Mouse (Mus musculus) CD4-positive helper T cell, adult 2 months (primary cell): ENCODE measurements around the gene Pigt.

Experiments
- DNase-seq: peaks from one replicate; pipeline ENCODE4 v3.0.0-alpha.2; 2012; ENCODE audit warnings: low read depth, missing footprints, low spot score

Gene Pigt

DNA sequence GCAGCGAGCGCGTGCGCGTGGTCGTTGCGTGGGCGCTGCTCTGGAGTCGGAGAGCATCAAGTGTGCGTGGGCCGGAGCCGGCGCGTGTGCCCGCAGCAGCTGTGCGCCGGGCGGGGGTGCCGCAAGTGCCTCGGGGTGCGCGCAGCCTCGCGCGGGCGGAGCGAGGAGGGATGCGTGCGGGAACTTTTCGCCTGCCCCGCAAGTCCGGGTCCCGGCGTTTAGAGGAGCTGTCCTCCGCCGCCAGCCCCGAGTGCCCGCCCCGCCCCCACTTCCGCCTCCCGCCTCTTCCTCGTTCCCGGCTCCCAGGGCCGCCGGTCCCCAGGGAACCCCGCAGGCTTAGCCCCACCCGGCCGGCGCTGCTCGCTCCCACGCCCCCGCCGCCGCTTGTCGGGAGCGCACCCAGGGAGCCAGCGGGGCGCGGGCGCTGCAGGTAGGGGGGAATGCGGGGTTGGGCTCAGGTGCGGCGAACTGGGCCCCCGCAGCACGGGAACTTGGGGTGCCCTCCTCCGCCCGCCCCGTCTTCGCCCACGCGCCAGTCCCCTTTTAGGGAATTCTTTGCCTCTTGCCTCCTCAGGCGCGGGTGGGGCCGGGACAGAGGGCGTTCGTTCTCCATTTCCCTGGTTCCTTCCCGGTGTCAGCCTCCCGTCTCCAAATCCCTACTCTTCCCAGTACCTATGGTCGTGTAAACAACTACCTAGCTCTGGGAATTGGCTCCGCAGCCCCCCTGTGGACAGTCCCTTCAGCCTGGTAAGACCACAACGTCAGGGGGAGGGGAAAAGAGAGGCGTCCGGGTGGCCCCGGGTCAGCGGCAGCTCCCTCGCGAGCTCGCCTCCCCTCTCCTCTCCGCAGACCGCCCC lies 10.8 kb upstream of the Pigt start:
- DNase-seq = peak; percentile 59

- DNase-seq = no peak
These were observed 10.2 kb upstream of the Pigt start for GRCm38 (mm10) chr2:164487115-164487527.

GRCm38 (mm10) chr2:164487812-164488211 lies 9.5 kb upstream of the Pigt start:
- DNase-seq = no peak

DNA sequence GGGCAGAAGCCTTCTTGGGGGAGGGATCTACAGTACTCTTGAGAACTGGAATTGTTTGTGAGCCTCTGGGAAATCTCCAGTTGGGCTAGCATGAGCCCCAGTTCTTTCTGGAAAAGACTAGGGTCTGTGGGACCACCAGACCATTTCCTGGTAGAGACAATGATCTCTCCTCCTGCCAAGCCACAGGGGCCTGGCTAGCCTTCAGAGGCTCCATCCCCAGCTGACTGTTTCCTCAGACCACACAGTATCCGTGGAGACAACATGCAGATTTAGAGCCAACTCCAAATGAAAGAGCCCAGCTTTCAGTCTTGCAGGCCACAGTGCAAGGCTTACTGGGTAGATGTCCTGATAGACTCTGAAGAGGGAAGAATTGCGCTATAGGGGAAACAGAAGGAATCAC lies 3.2 kb upstream of the Pigt start:
- DNase-seq = no peak

GRCm38 (mm10) chr2:164496331-164496730 lies 989 bp upstream of the Pigt start:
- no peak for DNase-seq

- DNase-seq = no peak
These were observed 460 bp downstream of the Pigt start for GRCm38 (mm10) chr2:164497691-164498268.

DNA sequence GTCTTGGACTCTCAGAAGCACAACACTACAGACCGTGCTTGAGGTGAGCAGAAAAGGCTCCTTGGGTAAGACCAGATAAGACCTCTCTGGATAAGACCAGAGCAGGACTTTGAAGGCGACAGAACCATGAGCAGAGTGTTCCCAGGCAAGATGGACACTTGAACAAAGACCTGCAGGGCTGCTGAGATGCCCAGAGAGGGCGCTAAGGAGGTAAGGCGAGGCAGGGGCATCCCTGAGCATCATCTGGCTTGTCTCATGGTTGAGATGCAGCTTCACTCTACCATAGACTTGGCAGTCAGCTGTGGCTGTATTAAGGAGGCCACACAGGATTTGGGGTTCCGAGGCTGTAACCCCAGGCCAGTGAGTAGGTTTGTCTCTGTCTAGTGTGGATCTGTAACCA lies 2.0 kb downstream of the Pigt start:
- no peak for DNase-seq

DNA sequence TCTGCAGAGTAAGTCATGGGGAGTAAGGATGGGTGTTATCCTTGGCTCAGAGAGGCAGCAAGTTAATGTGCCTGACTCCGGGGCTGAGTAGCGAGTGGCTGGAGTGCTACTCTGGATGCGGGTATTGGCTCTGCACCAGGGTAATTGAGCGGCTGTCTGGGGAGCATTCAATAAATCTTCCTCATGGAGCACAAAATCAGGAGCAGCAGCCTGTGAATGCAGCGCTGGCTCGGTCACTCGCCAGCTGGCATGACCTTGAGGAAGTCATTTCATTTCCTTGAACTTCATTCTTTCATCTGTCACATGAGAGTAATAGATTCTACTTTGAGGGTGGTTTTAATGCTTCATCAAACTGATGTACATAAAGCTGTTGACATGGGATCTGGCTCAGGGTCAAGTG lies 3.2 kb downstream of the Pigt start:
- no peak for DNase-seq

DNA sequence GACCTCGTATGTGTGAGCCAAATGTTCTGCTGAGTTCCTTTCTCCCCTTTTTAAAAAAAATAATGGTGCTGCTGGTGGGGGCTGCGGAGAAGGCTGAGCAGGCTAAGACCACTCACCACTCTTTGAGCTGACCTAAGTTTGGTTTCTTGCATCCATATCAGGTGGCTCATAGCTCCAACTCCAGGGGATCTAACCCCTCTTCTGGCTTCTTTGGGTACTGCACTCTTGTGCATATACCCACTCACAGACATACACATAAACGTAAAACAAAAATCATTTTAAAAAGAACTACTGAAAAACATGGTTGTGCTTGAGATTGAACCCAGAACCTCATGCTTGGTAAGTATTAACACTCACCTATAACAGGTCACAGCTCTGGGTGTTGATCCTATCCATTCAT lies 7.6 kb downstream of the Pigt start:
- no peak for DNase-seq

- DNase-seq = no peak
These were observed 8.5 kb downstream of the Pigt start for GRCm38 (mm10) chr2:164505619-164506347.

GRCm38 (mm10) chr2:164507811-164508210 lies 10.5 kb downstream of the Pigt start:
- no peak for DNase-seq

DNA sequence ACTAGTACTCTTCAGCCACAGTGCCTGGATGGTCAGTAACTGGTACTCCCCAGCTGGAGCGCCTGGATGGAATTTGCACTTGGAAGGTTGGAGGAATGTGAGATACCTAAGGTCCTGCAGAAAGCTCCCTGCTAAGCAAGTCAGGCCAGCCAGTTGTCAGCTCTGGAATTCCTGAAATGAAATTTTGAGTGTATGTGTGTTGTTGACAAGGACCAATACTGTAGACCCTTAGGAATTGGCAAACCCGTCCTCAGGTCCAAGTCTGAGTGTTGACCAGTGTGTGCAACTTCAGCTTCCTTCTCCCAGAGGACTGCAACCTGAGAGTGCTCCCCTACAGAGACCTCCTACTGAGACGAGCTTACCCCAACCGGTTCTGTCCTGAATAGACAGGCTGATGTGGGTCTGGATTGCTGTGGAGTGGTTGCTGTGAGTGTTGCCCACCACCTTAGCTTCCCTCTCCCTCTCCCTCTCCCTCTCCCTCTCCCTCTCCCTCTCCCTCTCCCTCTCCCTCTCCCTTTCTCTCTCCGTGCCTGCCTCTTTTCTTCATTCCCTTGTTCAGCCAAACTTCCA lies 13.4 kb downstream of the Pigt start:
- DNase-seq = no peak

DNA sequence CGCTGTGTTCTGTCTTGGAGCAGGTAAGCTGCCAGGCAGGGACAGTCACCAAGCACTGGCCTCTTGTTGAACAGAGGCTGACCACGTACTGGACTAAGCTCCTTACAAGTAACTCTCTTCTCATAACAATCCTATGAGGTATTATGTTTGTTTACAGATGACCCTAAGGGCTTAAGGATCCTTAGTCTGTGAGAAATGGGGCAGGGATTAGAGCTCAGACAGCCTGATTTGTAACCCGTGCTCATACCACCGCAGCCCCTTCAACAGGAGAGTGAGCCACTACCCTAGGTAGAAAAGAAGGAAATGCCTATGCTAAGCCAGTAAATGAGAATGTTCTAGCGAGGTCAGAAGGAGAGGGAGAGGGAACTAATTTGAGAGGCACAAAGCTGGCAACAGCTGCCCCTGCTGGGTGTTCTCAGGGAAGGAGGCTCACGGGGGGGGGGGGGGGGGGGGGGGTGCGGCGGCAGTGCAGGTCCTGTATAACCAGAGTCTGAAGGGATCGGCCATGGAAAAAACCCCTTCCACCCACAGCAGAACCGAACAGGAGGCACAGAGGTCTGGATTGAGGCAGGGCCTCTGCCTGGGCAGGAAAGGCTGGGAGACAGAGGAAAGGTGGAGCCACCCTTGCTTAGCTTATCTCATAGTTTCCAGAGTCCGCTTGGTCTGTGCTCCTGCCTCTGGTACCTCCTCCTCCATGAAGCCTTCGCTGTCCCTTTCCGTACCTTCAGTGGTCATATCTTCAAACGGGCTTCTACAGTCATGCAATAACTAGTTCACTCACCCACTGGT lies 15.0 kb downstream of the Pigt start:
- DNase-seq = no peak

GRCm38 (mm10) chr2:164513389-164513788 lies 16.1 kb downstream of the Pigt start:
- DNase-seq = no peak

DNA sequence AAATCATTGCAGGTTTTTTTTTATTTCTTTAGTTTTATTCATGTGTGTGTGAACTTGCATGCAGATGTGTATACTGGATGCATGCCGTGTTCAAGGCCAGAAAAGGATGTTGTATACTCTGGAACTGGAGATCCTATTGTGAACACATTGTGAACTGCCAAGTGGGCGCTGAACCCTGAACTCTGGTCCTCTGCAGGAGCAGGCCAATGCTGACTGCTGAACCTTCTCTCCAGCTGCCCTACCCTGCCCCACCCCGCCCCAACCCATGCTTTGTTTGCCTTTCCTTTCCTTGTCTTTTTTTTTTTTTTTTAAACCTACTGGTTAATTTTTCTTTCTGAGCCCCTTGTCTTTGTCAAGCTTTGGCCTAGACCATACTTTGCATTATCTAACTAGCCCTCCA lies 17.6 kb downstream of the Pigt start:
- DNase-seq = no peak

DNA sequence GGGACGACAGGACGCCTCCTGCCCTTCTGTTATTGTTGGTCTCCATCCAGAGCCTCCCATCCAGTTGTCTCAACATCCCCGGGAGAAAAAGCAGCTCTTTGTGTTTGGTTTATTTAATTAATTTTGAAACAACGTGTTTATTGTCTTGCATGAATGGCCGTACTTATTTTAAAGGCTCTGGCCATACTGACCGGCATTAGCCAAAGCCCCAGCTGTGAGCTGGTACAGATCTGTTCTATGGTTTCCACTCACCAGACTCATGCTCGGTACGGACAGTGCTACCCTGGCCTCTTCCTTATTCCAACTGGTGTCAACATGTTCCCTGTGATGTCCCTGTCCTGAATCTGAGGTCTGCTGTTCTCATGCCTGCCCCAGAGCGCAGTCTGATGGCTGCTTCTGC lies 18.6 kb downstream of the Pigt start:
- no peak for DNase-seq

DNA sequence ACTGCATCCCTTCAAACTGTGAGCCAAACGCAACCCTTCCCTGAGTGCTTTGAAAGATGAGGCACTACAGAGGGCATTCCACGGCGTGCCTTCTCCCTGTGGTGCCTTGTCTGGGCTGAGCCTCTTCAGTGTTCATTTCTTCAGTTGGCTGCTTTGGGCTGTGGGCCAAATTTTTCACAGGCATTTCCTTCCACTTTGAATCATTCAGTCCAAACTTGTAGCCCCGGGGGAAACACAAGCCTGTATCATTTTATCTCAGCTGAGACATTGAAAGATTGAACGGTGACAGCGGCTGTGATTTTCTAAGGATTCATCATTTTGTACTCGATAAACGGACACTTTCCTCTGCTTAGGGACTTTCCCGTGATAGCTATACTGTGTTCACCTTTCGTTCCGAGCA lies 19.3 kb downstream of the Pigt start:
- no peak for DNase-seq

GRCm38 (mm10) chr2:164517485-164518221 lies 20.3 kb downstream of the Pigt start:
- DNase-seq = peak; percentile 74

GRCm38 (mm10) chr2:164518266-164519170 lies 21.2 kb downstream of the Pigt start:
- DNase-seq = no peak

GRCm38 (mm10) chr2:164519171-164519526 lies 21.8 kb downstream of the Pigt start:
- peak; percentile 24 for DNase-seq
